Mouse (Mus musculus): Measurements from ENCODE around the gene Bach2.

Gene Bach2

DNA sequence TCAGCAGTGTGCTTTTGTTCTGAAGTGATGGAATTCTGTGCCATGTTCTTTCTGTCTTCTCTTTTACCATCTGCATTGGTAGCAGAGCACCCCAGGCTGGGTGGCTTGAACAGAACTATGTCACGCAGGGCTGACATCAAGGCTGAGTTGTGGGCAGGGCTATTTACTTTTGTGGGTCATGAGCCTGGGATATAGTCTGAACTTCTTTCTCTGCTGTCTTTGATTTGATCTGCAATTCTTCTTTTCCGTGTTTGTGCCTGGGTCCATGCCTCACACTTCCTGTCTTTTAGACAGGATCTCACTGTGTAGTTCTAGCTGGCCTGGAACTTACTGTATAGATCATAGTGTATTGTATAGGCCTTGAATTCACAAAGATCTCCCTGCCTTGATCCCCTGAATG is 90.0 kb downstream of the Bach2 start:
- no peak for DNase-seq (ENCODE audit: low spot score in 2 of 2)

DNA sequence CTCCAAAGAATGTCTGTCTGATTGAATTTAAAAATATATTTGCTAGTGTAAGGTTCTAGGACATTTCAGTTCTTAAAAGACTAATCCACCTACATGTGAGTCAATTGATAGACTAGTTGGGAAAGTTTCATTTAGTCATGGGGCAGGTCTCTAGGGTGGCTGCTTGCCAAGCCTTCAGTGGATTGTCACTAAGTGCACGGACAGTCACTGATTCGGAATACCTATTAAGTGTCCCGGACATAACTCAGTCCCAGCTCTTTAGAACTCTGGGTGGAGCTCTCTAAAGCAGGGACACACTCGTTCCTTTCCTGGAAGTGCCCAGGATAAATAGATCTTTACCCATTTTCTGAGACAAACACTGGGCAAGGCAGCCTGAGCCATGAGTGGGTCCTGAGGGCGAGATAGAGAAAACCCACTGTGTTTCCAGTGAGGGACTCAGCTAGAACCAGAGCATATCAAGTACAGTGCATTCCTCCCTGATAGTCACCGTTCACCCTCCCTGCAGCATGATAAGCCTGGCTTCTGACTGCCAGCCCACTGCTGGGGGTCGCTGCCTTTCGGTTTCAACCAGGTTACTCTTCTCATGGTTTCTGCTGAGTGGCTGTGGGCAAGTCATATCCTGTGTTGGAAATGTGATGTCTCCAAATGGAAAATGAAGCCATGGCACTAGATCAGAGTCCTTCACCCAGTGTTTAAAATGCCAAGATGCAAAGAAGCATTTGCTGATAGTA is 92.1 kb downstream of the Bach2 start:
- DNase-seq (ENCODE audit: low spot score in 2 of 2) = no peak

DNA sequence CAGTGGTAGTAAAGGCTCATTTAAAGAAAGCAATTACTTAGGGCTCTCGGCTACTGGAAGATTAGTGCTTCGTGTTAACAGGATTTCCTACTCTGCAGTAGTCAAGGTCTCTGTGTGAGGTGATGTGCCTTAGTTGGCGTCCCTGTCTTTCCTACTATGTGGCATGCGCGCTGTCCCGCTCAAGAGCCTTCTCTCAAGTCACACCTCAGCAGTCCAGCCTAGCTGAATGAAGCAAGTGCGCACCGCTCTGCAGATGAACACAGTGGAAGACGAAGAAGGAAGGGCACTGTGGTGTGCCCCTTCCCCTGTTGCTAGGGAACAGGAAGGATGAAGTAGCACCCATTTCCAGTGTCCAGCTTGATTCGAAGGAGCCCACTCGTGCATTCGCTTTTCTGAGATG is 93.4 kb downstream of the Bach2 start:
- DNase-seq (ENCODE audit: low spot score in 2 of 2) = no peak

DNA sequence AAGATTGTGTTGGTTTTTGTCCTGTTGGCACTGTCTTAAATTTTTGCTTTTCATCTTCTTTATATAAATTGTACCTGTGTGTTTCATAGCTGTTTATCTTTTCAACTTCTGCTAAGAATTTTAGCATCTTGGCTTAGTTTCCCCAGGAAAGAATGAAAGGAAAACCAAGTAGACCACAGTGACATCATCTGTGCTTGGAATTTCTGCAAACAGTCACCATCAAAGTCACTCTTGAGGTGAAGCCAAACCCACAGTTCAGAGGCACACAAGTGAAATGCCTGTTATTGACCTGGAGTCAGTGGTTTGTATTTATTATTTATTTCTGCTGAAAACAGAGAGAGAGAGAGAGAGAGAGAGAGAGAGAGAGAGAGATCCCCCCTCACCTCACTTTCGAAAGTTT is 95.5 kb downstream of the Bach2 start:
- DNase-seq (ENCODE audit: low spot score in 2 of 2) = no peak

DNA sequence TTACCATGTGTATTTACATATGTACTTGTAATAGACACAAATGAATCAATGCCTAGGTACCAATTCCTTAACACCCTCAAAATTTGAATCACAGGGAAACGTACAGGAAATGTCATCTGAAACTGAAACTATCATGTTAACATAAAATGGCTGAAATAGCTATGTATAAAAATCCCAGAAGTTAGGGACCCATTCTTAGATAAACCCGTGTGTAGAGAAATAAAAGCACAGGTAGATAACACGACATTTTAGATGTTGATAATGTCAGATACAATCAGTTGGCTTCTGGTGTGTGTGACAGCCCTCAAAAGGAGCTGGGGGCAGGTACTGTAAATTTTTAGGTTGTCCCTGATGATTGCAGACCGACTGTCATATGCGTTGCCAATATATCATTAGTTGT is 96.2 kb downstream of the Bach2 start:
- DNase-seq (ENCODE audit: low spot score in 2 of 2) = no peak

DNA sequence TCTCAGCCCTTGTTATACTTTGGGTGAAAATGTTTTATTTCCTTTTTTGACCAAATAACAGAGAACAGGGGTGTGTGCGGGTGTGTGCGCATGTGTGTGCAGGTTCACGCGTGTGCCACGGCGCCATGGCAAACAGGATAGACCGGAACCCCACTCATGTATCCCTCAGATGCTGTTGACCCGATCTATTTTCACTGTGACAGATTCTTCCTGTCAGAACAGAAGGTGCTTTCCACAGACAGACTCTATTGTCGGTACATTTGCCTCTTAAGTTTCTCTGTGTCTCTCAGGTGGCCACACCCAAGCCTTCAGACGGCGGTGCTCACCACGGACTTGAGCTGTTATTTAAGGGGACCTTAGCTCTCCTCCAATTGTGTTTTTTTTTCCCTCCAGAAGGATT is 97.1 kb downstream of the Bach2 start:
- peak; percentile 73 to 76 for DNase-seq (ENCODE audit: low spot score in 2 of 2)

DNA sequence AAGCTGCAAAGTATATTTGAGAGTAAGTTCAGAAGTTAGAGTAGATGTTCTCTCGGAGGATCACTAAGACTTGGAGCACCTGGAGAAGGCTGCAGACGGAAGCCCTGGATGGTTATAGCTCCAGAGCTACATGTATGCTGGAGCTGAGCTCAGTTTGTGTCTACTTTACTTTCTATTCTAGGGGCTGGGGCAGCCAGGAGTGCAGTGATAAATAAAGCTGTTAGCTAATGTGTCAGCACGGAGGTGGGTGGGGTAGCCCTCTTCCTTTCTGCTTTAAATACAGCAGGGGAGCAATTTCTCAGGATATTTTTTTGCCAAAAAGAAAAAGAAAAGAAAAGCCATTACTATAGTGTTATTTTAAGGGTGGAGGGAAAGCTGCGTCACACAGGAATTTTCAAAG is 98.0 kb downstream of the Bach2 start:
- DNase-seq (ENCODE audit: low spot score in 2 of 2) = peak in 1 of 2 experiments; percentile 36

DNA sequence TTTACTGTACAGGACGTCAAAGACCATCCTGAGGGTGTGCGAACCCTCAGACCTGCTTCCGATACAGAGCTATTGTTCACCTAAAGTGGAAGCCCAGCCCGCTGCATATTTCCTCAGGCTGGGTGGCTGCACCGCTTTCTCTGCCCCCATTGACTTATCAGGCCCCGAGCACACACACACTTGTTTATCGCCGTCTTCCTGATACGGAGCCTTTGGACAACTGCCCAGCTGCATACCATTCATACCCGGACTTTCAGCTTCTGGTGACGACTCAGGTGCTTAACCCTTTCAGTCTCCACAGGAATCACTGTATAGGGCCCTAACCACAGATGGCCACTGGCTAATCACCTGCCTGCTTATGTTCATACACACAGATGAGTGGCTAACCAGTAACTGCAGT is 99.0 kb downstream of the Bach2 start:
- peak in 1 of 2 experiments; percentile 21 for DNase-seq (ENCODE audit: low spot score in 2 of 2)

DNA sequence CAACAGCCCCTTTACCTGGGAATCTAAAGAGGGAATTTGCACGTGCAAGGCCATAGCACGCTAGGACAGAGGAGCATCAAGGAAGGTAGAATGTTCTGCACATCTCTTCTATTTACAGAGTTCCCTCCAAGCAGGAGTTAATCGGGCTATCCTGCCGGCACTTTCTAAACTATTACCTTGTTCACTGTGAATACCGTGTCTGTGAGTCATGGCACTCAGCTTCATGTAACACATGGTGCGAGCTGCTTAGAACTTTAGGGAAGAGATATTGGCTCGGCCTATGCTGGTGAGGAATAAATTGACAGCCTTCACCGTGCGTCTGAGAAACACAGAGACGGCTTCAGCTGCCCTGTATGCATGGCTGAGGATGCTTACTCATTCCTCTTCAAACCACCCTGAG is 99.8 kb downstream of the Bach2 start:
- no peak for DNase-seq (ENCODE audit: low spot score in 2 of 2)

DNA sequence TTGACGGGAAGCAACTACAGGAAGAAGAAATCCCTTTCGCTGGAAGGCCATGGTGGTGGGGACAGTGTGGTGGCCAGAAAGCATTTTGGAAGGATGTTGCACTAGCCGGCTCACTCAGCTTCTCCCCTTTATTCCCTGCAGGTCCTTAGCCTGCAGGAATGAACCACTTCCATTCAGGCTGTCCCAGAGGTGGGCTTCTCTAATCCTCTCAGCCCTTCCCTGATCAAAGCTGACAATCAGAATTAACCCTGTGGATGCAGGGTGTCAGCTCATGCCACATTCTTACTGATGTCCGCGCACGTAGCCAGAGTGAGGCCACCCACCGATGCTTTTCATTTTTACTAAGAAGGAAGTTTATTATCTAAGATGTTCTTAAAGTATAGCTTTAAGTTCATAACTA is 102.2 kb downstream of the Bach2 start:
- DNase-seq (ENCODE audit: low spot score in 2 of 2) = no peak

DNA sequence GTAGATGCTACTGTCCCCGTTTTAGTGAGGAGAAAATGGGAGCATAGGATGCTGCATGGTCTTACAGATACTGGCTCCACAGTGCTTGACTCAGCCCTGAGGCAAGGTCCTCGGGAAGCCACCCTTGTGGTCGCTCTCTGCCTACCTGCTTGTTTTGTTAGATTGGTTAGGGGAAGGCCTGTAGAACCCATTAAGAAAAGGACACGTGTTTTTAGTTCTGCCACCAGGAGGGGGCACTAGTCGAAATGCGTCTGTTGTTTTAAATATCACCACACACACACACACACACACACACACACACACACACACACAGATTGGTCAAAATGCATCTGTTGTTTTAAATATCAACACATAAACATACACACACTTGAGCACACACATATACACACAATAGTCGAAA is 103.7 kb downstream of the Bach2 start:
- DNase-seq (ENCODE audit: low spot score in 2 of 2) = peak; percentile 58 to 69

DNA sequence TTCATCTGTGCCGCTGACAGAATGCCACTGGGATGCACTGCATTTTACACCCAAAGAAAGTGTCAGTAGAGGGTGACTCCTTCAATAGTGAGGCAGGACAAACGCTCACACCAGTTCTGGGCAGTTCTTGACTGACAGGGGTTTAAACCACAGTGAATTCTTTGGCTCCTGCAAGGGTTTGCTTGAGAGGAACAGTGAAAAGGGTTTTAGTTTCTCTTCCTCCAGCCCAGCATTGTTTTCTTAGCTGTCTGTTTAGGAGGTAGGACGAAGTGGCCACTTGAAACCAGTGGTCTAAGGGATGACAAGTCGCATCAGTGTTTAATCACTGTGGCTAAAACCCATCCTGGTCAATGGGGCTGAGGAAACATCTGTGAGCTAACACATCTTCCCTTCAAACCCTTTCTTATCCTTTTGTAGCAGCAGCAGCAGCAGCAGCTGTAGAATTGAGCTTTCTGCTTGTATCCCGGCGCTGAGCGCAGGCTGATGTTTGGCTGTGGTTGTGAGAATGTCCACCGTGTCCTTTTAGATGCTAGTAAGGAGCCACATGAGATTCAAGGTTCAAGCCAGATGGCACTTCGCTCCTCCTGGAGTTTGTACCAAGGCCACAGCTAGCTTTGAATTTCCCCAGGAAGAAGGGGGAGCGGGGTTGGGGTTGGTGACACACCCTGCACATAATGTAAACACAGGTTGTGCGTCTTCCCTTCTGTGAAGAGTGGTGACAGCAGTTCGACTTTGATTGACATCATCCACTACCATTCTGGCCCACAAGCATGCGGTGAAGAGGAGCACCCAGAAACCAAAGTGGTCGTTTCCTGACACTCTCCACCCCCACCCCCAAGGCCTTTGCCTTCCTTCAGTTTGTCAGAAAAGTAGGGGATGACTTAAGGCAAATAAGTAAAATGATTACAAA is 104.9 kb downstream of the Bach2 start:
- peak; percentile 85 to 89 for DNase-seq (ENCODE audit: low spot score in 2 of 2)

DNA sequence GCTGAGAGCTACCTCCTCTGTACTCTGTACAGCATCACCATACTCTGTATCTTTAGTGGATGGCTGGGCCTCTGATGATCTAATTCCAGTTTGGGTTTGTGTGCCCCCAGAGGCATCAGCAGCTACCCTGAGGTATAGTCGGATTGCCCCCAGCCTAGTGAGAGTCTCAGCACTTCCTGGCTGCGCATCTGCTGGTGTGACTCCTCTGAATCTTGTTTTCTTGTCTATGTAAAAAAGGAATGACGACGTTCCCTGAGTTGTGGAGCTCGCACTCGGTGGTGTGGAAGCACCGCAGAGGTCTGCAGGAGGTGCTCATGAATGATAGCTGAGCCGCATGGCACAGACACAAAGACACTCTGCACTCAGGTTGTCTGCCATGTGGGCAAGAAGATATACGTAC is 105.7 kb downstream of the Bach2 start:
- DNase-seq (ENCODE audit: low spot score in 2 of 2) = peak in 1 of 2 experiments; percentile 33

DNA sequence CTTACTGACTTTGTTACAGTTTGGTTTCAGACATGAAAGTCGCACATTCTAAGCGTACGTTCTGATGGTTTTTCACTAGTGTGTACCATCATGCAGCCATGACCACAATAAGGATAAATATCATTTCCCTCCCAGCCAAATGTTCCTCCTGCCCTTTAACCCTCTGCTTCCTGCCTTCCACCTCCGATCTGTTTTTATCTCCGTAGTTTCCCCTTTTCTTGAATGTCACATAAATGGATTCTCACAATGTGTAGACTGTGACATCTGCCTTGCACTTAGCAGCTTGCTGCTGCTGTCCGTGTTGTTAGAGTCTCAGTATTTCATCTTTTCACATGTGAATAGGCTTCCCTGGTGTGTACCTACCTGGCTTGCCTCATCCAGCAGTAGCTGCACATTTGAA is 108.6 kb downstream of the Bach2 start:
- DNase-seq (ENCODE audit: low spot score in 2 of 2) = no peak

DNA sequence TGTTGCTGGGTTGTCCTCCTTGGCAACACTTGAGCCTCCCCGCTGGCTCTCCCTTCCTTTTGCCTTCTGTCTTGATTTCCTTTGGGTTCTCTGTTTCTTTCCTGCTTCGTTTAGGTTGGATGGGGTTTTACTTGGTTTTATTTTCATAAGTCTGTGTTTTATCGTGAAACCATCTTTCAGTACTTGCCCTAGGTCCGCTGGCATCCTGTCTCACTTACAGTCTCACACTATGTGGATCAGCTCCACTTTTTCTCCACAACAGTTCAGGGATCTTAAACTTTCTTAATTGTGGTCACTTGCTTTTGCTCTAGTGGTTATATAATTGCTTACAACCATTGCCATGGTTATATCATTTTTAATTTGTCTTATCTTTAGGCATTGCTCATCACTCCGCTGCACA is 109.1 kb downstream of the Bach2 start:
- DNase-seq (ENCODE audit: low spot score in 2 of 2) = no peak

DNA sequence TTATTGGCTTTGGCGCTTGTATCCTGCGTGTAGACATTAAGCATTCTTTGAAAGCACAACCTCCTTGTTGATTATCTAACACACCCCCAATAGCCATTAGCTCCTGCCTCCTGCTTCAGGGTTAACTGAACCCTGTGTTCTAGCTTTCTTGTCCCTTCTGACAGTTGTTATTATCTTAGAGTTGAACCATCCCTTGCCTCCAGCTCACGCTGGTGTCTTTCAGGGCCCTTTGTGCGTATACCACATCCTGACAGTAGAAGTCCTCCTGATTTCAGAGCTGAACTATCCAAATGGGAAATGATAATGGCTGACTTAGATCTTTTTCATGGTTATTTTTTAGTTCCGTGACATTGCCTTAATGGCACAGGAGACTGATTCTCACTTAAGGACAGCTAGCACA is 110.8 kb downstream of the Bach2 start:
- DNase-seq (ENCODE audit: low spot score in 2 of 2) = no peak

DNA sequence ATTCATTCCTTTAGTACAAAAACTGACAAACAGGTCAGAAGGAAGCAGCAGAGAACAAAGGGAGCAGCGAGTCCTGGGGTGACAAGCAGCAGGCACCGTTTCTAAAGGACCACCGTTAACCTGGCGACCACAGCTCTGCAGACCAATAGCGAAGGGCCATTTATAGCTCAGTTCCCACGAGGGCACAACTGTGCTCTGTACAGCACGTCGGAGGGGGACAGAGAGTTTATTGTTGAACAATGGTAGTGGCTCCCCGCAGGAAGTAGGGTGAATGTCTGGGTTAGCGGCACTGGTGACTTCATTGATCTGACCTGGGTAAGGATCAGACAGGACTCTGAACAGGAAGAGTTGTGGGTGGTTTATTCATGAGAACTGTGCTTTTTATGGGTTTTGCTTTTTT is 112.6 kb downstream of the Bach2 start:
- peak; percentile 61 to 62 for DNase-seq (ENCODE audit: low spot score in 2 of 2)

DNA sequence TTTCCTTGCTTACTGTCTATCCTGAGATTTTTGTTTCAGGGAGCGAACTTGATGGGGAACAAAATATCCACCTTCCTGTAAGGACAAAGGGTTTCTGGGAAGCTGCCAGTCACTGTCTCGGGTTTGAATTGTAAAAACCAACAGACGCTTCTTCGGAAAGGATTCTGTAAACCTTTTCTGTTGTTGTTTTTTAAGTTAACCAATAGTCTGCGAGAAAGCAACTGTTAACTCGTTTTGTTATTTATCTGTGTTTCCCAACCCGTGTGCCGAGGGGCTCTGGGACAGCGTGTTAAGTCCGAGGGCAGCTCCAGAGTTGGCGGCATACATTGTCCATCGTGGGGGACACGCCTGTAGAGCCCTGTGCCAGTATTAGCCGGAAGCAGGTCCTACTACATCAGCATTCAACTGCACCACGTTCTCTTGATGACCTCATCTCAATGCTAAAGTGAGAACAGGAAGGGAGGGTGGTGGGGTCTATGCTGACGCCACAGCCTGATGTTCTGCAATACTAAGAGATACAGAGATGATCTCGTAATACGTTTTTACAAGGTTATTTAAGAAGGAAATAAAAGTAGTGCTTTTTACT is 113.2 kb downstream of the Bach2 start:
- DNase-seq (ENCODE audit: low spot score in 2 of 2) = peak; percentile 62 to 66

DNA sequence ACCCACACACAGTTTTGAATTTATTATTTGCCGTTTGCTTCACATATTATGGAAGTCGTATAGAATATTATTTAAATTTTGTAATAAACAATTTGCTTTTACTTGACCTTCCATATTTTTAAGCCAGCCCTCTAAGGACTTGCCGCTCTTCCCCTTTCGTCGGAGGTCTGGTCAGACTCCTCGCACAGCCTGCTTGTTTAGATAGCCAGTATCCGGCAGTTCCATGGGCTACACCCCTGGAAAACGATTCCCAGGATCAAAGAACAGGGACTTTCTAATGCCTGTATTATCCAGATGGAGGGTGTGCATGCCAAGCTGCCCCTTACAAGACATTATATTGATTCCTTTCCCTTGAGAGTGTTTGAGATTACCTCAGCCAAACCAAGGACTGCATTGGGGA is 113.8 kb downstream of the Bach2 start:
- no peak for DNase-seq (ENCODE audit: low spot score in 2 of 2)

DNA sequence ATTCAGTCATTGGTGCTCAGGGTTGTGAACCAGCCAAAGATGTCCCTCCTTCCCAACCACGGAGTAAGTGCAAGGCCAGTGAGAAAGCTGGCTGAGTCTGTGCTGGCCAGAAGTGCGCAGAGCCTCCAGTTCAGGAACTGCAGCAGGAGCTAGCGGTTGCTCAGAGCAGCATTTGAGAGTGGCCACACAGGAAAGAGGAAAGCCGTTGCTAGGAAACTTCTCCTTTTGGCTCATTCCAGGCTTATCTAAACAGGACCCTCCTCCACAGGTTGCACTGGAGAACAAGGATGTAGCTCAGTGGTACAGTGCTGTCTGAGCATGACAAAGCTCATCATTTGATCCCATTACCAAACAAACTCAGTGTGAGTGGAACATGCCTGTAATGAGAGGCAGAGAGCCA is 114.2 kb downstream of the Bach2 start:
- no peak for DNase-seq (ENCODE audit: low spot score in 2 of 2)

DNA sequence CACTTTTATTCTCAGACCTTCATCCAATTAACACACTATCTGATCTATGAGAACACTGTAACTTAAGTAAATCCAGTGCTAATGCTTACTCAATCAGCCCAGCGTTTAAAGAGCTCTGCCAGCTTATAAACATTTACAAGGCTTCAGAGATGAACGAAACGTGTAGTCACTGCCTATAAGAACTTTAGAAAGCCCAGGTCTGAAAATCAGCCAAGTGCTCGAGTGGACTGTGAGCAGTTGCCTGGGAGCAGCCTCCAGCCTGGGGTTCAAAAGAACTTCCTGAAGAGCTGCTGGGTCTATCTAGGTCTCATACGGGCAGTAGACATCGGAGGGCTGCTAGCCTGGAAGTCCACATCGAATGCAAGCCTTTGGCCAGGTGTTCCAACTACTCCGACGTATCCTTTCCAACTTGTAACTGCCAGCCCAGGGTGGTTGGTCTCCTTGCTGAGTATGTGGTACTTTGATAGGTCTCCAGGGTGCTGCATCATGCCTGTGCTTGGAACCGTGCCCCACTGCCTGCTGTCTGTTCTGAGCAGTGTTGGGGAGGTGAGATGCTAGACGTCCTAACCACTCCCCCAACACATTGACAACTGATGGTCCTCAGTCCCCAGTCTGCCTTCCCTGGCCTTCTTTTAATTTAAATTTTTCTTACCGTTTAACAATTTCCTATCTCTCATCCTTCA is 117.5 kb downstream of the Bach2 start:
- peak in 1 of 2 experiments; percentile 27 for DNase-seq (ENCODE audit: low spot score in 2 of 2)

DNA sequence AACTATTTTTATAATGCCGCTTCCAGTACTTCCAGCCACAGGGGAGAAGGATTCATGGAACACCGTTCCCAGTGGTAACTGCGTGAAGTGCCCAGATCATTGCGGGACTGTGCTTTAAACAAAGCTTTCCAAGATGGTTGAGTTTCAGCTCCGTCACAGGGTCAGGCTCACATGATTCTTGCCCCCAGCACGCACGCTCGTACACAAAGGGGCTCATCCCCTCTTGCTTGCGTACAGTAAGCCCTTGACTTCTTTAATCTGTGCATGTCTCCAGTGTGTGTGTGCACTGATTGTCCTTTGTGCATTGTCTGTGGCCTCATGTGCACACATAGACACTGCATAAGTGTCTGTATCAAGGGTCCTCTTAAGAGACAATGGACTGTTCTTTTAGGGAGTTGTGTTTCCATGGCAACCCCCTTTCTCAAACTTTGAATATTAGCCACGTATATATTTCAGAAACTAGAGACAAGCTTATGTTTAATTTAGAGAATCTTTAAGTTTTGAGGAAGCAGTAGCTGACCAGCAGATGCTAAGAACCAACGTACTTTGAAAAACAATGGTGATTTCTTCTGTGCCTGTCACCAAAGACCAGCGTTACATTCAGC is 119.5 kb downstream of the Bach2 start:
- peak in 1 of 2 experiments; percentile 30 for DNase-seq (ENCODE audit: low spot score in 2 of 2)

Data from natural killer cell, adult 2 months (primary cell).